Mouse (Mus musculus) CH12.LX (cell line): ENCODE results near the gene Evx2. TPM values are rescaled to one million over a fixed set of nuclear protein-coding genes. Genes with fewer than 3 reads are reported as not detected.

ENCODE experiments used
- DNase-seq: peaks from one replicate; pipeline ENCODE4 v3.0.0-alpha.2; 2013; ENCODE audit errors: extremely low read depth
- H3K27ac ChIP-seq: 2 replicates; pipeline ENCODE4 v1.5.1; 2012; ENCODE audit warnings: low read depth, mild to moderate bottlenecking, control low read depth, moderate library complexity; ENCODE audit not compliant: insufficient read depth
- H3K27me3 ChIP-seq: replicated peaks from 2 replicates; pipeline ENCODE3; 2012; ENCODE audit warnings: inconsistent platforms
- H3K36me3 ChIP-seq, 2 experiments: replicated peaks in 1 of 2; 2 replicates each; pipeline versions ENCODE3 to v1.6.1; 2012; ENCODE audit warnings: inconsistent platforms in 1 of 2, low read length in 1 of 2, mild to moderate bottlenecking in 1 of 2, mixed read lengths in 1 of 2, moderate library complexity in 1 of 2; ENCODE audit not compliant: control insufficient read depth in 1 of 2, insufficient read depth in 1 of 2
- H3K4me1 ChIP-seq, 2 experiments: 2 replicates each; pipeline ENCODE4 v1.6.1; 2012; ENCODE audit warnings: inconsistent platforms in 1 of 2, moderate library complexity in 1 of 2; ENCODE audit not compliant: insufficient read depth in 2 of 2, control insufficient read depth in 1 of 2
- H3K4me2 ChIP-seq: 2 replicates; pipeline ENCODE4 v1.6.1; 2012; ENCODE audit warnings: low read depth, mild to moderate bottlenecking, control low read depth; ENCODE audit not compliant: poor library complexity, insufficient read depth, severe bottlenecking
- H3K4me3 ChIP-seq, 3 experiments: fragments of 150-350 bp in 1 of 3; sonication (generic) in 1 of 3; replicated peaks in 1 of 3; 2 replicates each; pipeline versions ENCODE3 to v1.5.1; 2011 to 2012; ENCODE audit warnings: low read depth in 2 of 3, low read length in 2 of 3, mild to moderate bottlenecking in 2 of 3, moderate library complexity in 2 of 3, control low read depth in 1 of 3, improper control_type of control experiment in 1 of 3, inconsistent platforms in 1 of 3, mixed read lengths in 1 of 3; ENCODE audit not compliant: poor library complexity in 1 of 3
- H3K79me2 ChIP-seq: replicated peaks from 2 replicates; pipeline ENCODE4 v1.6.1; 2012; ENCODE audit warnings: mild to moderate bottlenecking, moderate library complexity; ENCODE audit not compliant: control insufficient read depth, poor library complexity, insufficient read depth, severe bottlenecking; ENCODE audit errors: extremely low read depth
- H3K9ac ChIP-seq: 2 replicates; pipeline ENCODE4 v1.6.1; 2012; ENCODE audit warnings: low read depth, mild to moderate bottlenecking, control low read depth, moderate library complexity; ENCODE audit not compliant: insufficient read depth
- H3K9me3 ChIP-seq: replicated peaks from 2 replicates; pipeline ENCODE3; 2012; ENCODE audit warnings: low read length, inconsistent platforms, mixed read lengths
- BHLHE40 ChIP-seq: IDR thresholded peaks from 2 replicates; pipeline ENCODE4 v1.6.1; 2011; ENCODE audit warnings: mild to moderate bottlenecking, low read depth, low read length, improper control_type of control experiment
- CHD1 ChIP-seq: IDR thresholded peaks from 2 replicates; pipeline ENCODE4 v1.6.1; 2012; ENCODE audit warnings: low read depth, low read length, improper control_type of control experiment, inconsistent platforms
- CTCF ChIP-seq, 2 experiments: IDR thresholded peaks in 1 of 2; conservative IDR thresholded peaks in 1 of 2; 2 replicates each; pipeline ENCODE4 v1.5.1; 2011 to 2012; ENCODE audit warnings: low read depth in 2 of 2, low read length in 2 of 2, improper control_type of control experiment in 1 of 2, inconsistent platforms in 1 of 2, mild to moderate bottlenecking in 1 of 2, moderate library complexity in 1 of 2
- E2F4 ChIP-seq: IDR thresholded peaks from 2 replicates; pipeline ENCODE4 v1.6.1; 2011; ENCODE audit warnings: low read depth, low read length, improper control_type of control experiment; ENCODE audit not compliant: insufficient replicate concordance
- ELF1 ChIP-seq: IDR thresholded peaks from 2 replicates; pipeline ENCODE4 v1.6.1; 2014; ENCODE audit warnings: low read depth, mild to moderate bottlenecking, inconsistent platforms, low read length, improper control_type of control experiment
- EP300 ChIP-seq: IDR thresholded peaks from 2 replicates; pipeline ENCODE4 v1.6.1; 2011; ENCODE audit warnings: low read length, improper control_type of control experiment
- ETS1 ChIP-seq: conservative IDR thresholded peaks from 2 replicates; pipeline ENCODE4 v1.6.1; 2012; ENCODE audit warnings: low read depth, mild to moderate bottlenecking, inconsistent platforms, low read length, improper control_type of control experiment, moderate library complexity
- HCFC1 ChIP-seq: IDR thresholded peaks from 2 replicates; pipeline ENCODE4 v1.6.1; 2012; ENCODE audit warnings: low read depth, mild to moderate bottlenecking, inconsistent platforms, low read length, improper control_type of control experiment
- IRF4 ChIP-seq: IDR thresholded peaks from 2 replicates; pipeline ENCODE4 v1.6.1; 2014; ENCODE audit warnings: low read depth, mild to moderate bottlenecking, inconsistent platforms, low read length, improper control_type of control experiment
- JUND ChIP-seq: conservative IDR thresholded peaks from 2 replicates; pipeline ENCODE4 v1.6.1; 2011; ENCODE audit warnings: low read depth, low read length, improper control_type of control experiment
- MAFK ChIP-seq: IDR thresholded peaks from 2 replicates; pipeline ENCODE4 v1.6.1; 2011; ENCODE audit warnings: low read length, improper control_type of control experiment; ENCODE audit not compliant: insufficient replicate concordance
- MAX ChIP-seq: IDR thresholded peaks from 2 replicates; pipeline ENCODE4 v1.6.1; 2011; ENCODE audit warnings: low read length, improper control_type of control experiment
- MAZ ChIP-seq: IDR thresholded peaks from 2 replicates; pipeline ENCODE4 v1.6.1; 2012; ENCODE audit warnings: low read depth, mild to moderate bottlenecking, inconsistent platforms, low read length, improper control_type of control experiment, moderate library complexity
- MEF2A ChIP-seq: IDR thresholded peaks from 2 replicates; pipeline ENCODE4 v1.6.1; 2014; ENCODE audit warnings: low read depth, mild to moderate bottlenecking, inconsistent platforms, low read length, improper control_type of control experiment, borderline replicate concordance
- MXI1 ChIP-seq: IDR thresholded peaks from 2 replicates; pipeline ENCODE4 v1.6.1; 2011; ENCODE audit warnings: mild to moderate bottlenecking, low read depth, low read length, improper control_type of control experiment
- MYC ChIP-seq: IDR thresholded peaks from 2 replicates; pipeline ENCODE4 v1.6.1; 2011; ENCODE audit warnings: low read depth, mild to moderate bottlenecking, improper control_type of control experiment, low read length
- NELFE ChIP-seq: IDR thresholded peaks from 2 replicates; pipeline ENCODE4 v1.6.1; 2011; ENCODE audit warnings: low read depth, low read length, improper control_type of control experiment
- NRF1 ChIP-seq: IDR thresholded peaks from 2 replicates; pipeline ENCODE4 v1.6.1; 2014; ENCODE audit warnings: low read depth, mild to moderate bottlenecking, inconsistent platforms, low read length, improper control_type of control experiment, moderate library complexity
- POLR2A ChIP-seq: IDR thresholded peaks from 2 replicates; pipeline ENCODE4 v1.6.1; 2011; ENCODE audit warnings: low read depth, mild to moderate bottlenecking, improper control_type of control experiment, low read length
- POLR2AphosphoS2 ChIP-seq: IDR thresholded peaks from 2 replicates; pipeline ENCODE4 v1.6.1; 2011; ENCODE audit warnings: low read depth, low read length, improper control_type of control experiment
- RAD21 ChIP-seq: IDR thresholded peaks from 2 replicates; pipeline ENCODE4 v1.6.1; 2011; ENCODE audit warnings: low read depth, mild to moderate bottlenecking, low read length, improper control_type of control experiment, moderate library complexity
- RCOR1 ChIP-seq: conservative IDR thresholded peaks from 2 replicates; pipeline ENCODE4 v1.6.1; 2012; ENCODE audit warnings: low read depth, mild to moderate bottlenecking, inconsistent platforms, low read length, improper control_type of control experiment
- SIN3A ChIP-seq: IDR thresholded peaks from 2 replicates; pipeline ENCODE4 v1.6.1; 2012; ENCODE audit warnings: low read length, improper control_type of control experiment, inconsistent platforms
- TBP ChIP-seq: conservative IDR thresholded peaks from 2 replicates; pipeline ENCODE4 v1.6.1; 2011; ENCODE audit warnings: low read depth, low read length, improper control_type of control experiment
- UBTF ChIP-seq: IDR thresholded peaks from 2 replicates; pipeline ENCODE4 v1.6.1; 2012; ENCODE audit warnings: low read depth, mild to moderate bottlenecking, inconsistent platforms, low read length, improper control_type of control experiment, moderate library complexity
- USF1 ChIP-seq: IDR thresholded peaks from 2 replicates; pipeline ENCODE4 v1.6.1; 2014; ENCODE audit warnings: low read depth, mild to moderate bottlenecking, inconsistent platforms, low read length, improper control_type of control experiment
- USF2 ChIP-seq: conservative IDR thresholded peaks from 2 replicates; pipeline ENCODE4 v1.6.1; 2011; ENCODE audit warnings: low read depth, low read length, improper control_type of control experiment
- ZKSCAN1 ChIP-seq: IDR thresholded peaks from 2 replicates; pipeline ENCODE4 v1.6.1; 2012; ENCODE audit warnings: low read depth, inconsistent platforms, low read length, improper control_type of control experiment, borderline replicate concordance
- ZMIZ1 ChIP-seq: IDR thresholded peaks from 2 replicates; pipeline ENCODE4 v1.6.1; 2012; ENCODE audit warnings: low read depth, mild to moderate bottlenecking, inconsistent platforms, low read length, improper control_type of control experiment
- dilution Hi-C: fragments of 300-500 bp; cut with MboI; formaldehyde crosslinking; loops from 2 replicates; pipeline ENCODE4 v1.14.3; 2020; ENCODE audit warnings: low sequenced_read_pairs; ENCODE audit not compliant: extremely low pct_unique_long_range_greater_than_20kb, extremely low pct_ligation_motif_present
- in situ Hi-C: fragments of 300-500 bp; cut with MboI; formaldehyde crosslinking; loops from 3 replicates; pipeline ENCODE4 v1.14.3; 2019; ENCODE audit warnings: low sequenced_read_pairs, low pct_ligation_motif_present, low pct_unique_long_range_greater_than_20kb, mixed read lengths
- polyA plus RNA-seq: library from polyadenylated mRNA; unstranded; fragments of >175 nt; gene quantifications from 2 replicates; pipeline ENCODE4 v1.2.1, GENCODE M21; 2012; ENCODE audit warnings: low read depth; ENCODE audit not compliant: insufficient read length
- total RNA-seq, 2 experiments: library from RNA; depleted of rRNA; stranded (reverse); fragments of 300-350 nt in 1 of 2; fragments of >200 nt in 1 of 2; gene quantifications; 2 replicates each; pipeline ENCODE4 v1.2.3; 2012 to 2014

The Evx2 gene
- total and polyA plus RNA-seq, 3 experiments, result not detected

- Histone ChIP-seq H3K27me3 (no peaks in the 10 kb centered on the region), H3K4me3 (no peak overlapping the region)
- no peak for TF ChIP-seq NRF1
- TF ChIP-seq POLR2A, result no peak
- TF ChIP-seq UBTF, result no peak
- TF ChIP-seq MYC, result no peak
- no peak for TF ChIP-seq CTCF (conservative IDR thresholded peaks at IDR 0.05 in 1 of 2, IDR thresholded peaks at IDR 0.05 in 1 of 2; ENCODE audit: low read depth in 2 of 2, low read length in 2 of 2)
- TF ChIP-seq TBP, result no peak
- TF ChIP-seq MEF2A, result no peak
- no peak for TF ChIP-seq EP300
- no peak for TF ChIP-seq RCOR1
- no peak for TF ChIP-seq POLR2AphosphoS2
- TF ChIP-seq USF2, result no peak
- TF ChIP-seq MAX, result no peak
- no peak for TF ChIP-seq IRF4
- TF ChIP-seq RAD21, result no peak
- no peak for TF ChIP-seq BHLHE40
- no peak for TF ChIP-seq MAFK
- TF ChIP-seq E2F4, result no peak
- no peak for TF ChIP-seq SIN3A
- no peak for TF ChIP-seq USF1
- no peak for TF ChIP-seq JUND
- TF ChIP-seq, all 38 proteins: peak for 0
- Histone ChIP-seq H3K27ac (no peak overlapping the region), H3K9ac (no peak overlapping the region), H3K4me2 (no peak overlapping the region), H3K79me2 (no peaks in the 10 kb centered on the region), H3K36me3 (no peaks in the 10 kb centered on the region), H3K4me1 (no peaks in the 10 kb centered on the region), H3K9me3 (peaks cover 4% of the 10 kb centered on the region)
- dilution Hi-C loops (no loop called here), in situ Hi-C loops (no loop called here)
- DNase-seq, result no peak
Observed at GRCm38 (mm10) chr2:74611406-74611805, 48.0 kb downstream of the Evx2 start.

- Histone ChIP-seq H3K36me3 (no peaks in the 10 kb centered on the region), H3K79me2 (no peaks in the 10 kb centered on the region), H3K27me3 (no peaks in the 10 kb centered on the region), H3K27ac (no peak overlapping the region), H3K9me3 (peaks cover 4% of the 10 kb centered on the region), H3K9ac (no peak overlapping the region), H3K4me2 (no peak overlapping the region), H3K4me3 (no peak overlapping the region), H3K4me1 (no peaks in the 10 kb centered on the region)
- dilution Hi-C loops (no loop called here), in situ Hi-C loops (no loop called here)
- TF ChIP-seq MAZ (no peak), ZKSCAN1 (no peak), NRF1 (no peak), MAX (no peak), TBP (no peak), ZMIZ1 (no peak), HCFC1 (no peak), UBTF (no peak), JUND (no peak), MXI1 (no peak), CHD1 (no peak), ELF1 (no peak), EP300 (no peak), IRF4 (no peak), USF2 (no peak), NELFE (no peak), POLR2AphosphoS2 (no peak), ETS1 (no peak), MYC (no peak), MAFK (no peak)
- DNase-seq, result no peak
Observed at GRCm38 (mm10) chr2:74609350-74609749, 50.0 kb downstream of the Evx2 start.
